Mouse (Mus musculus) bone marrow, adult 2 months (tissue): Measurements from ENCODE around the gene H2-Ke6. TPM values are rescaled to one million over a fixed set of nuclear protein-coding genes. Genes with fewer than 3 reads are reported as not detected.
A peak's percentile ranks its signal among the peaks of the same experiment; 100 is the strongest.
"Not testable (repeated sequence)": the region's sequence is repeated elsewhere in the genome, so short reads cannot be mapped to it uniquely, and the experiment has no call there.

Experiments
- H3K27ac ChIP-seq: fragments of 200-500 bp; 2 replicates; pipeline ENCODE4 v1.5.1; 2012; ENCODE audit warnings: low read depth, mild to moderate bottlenecking, control low read depth, inconsistent platforms, low read length; ENCODE audit not compliant: control insufficient read depth, poor library complexity, insufficient read depth
- H3K4me1 ChIP-seq: fragments of 200-500 bp; 2 replicates; pipeline ENCODE4 v1.6.1; 2011; ENCODE audit warnings: low read length; ENCODE audit not compliant: control insufficient read depth, insufficient read depth
- H3K4me3 ChIP-seq: fragments of 200-500 bp; replicated peaks from 2 replicates; pipeline ENCODE3; 2011; ENCODE audit warnings: mild to moderate bottlenecking, low read depth, low read length, control low read depth; ENCODE audit not compliant: control insufficient read depth
- CTCF ChIP-seq: fragments of 200-500 bp; IDR thresholded peaks from 2 replicates; pipeline ENCODE4 v1.5.1; 2011; ENCODE audit warnings: low read length, control low read depth; ENCODE audit not compliant: control insufficient read depth, insufficient read depth
- POLR2A ChIP-seq: fragments of 200-500 bp; IDR thresholded peaks from 2 replicates; pipeline ENCODE4 v1.6.1; 2011; ENCODE audit warnings: low read depth, mild to moderate bottlenecking, control low read depth, low read length, borderline replicate concordance; ENCODE audit not compliant: control insufficient read depth
- WGBS: fragments of 180-500 bp; shearing (Covaris S2); methylation state at CpG from one replicate; pipeline ENCODE4 v1.1.7; 2018; 5-methylcytosine and 5-hydroxymethylcytosine counted together
- polyA plus RNA-seq: library from polyadenylated mRNA; stranded (reverse); fragments of >200 nt; gene quantifications from 2 replicates; pipeline ENCODE4 v1.2.4, GENCODE M21; 2011; ENCODE audit warnings: low replicate concordance; ENCODE audit not compliant: missing spikeins, insufficient read depth, insufficient read length

The H2-Ke6 gene
- polyA plus RNA-seq, 1 experiment = 165 TPM

DNA sequence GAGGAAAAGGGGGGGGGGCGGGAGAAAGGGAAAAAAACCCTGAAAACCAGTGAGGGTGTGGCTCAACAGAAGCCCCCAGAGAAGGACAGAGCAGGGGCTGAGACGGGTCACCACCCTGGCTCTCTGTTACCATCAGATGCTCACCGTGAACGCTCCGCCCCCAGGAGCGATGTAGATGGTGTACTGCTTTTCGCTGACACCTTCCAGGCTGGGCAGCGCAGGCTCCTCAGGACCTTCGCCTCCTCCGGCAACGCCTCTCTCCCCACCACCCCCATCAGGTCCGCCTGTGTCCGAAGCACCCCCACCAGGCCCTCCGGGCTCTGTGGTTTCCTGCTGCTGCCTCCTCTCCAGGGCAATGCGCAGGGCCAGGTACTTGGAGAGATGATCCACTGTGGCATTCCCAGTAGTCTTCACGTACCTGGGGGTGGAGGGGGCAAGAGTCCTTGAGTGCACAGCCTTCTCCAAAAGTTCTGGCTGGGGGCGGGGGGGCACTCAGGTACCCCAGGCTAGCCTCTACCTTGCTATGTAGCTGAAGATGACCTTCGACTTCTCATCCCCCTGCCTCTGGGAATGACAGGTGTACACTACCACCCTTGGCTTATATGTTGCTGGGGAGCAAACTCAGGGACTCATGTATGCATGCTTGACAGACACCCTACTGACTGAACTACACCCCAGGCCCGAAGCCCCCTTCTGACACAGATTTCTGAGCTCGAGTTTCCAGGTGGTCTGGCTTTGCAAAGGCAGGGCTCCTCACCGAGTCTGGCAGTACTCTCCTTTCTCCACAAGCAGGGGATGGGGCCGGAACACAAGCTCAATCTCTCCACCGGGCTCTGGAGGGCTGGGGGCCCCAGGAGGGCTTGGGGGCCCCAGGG, 6.1 kb downstream of the H2-Ke6 start:
- TF ChIP-seq CTCF = no peak
- H3K4me3 ChIP-seq = no peak overlapping the region
- 91% methylated on average over 23 of the region's 23 CpGs for WGBS
- no peak overlapping the region; the same call in 1 of the 2 replicates for H3K27ac ChIP-seq
- peaks cover 5% of the 10 kb centered on the region for H3K4me1 ChIP-seq

- TF ChIP-seq CTCF (no peak), POLR2A (no peak)
- H3K27ac ChIP-seq = no peak overlapping the region
- H3K4me1 ChIP-seq = no peaks in the 10 kb centered on the region
- WGBS = 92% methylated on average over 8 of the region's 8 CpGs
- no peak overlapping the region for H3K4me3 ChIP-seq
Observed at GRCm38 (mm10) chr17:34013436-34013835, 14.4 kb downstream of the H2-Ke6 start.

GRCm38 (mm10) chr17:34010156-34010555, 17.7 kb downstream of the H2-Ke6 start:
- H3K27ac ChIP-seq = no peak overlapping the region
- 80% methylated on average over 5 of the region's 5 CpGs for WGBS
- no peaks in the 10 kb centered on the region for H3K4me1 ChIP-seq
- H3K4me3 ChIP-seq = no peak overlapping the region
- TF ChIP-seq CTCF = no peak
- no peak for TF ChIP-seq POLR2A

DNA sequence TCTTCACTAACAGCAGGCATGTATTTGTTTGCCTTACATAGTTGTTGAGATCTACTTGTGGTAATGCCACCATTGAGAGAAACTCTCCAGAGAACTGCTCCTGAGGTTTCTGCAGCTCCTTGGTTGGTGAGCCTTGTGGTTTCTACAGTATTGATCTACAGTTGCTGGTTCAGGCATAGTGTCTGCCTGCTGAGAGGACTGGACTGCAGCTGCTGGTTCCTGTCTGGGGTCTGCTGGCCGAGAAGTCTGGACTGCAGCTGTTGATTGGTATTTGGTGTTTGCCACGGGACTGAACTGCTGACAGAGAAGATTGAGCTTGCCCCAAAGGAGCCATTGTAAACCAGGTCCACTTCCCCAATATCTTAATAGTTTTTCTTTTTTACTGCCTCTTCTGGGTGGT, 21.3 kb downstream of the H2-Ke6 start:
- H3K4me3 ChIP-seq = no peak overlapping the region
- H3K27ac ChIP-seq = no peak overlapping the region
- WGBS = 51% methylated on average over 2 of the region's 2 CpGs
- H3K4me1 ChIP-seq = no peaks in the 10 kb centered on the region
- TF ChIP-seq CTCF = no peak
- no peak for TF ChIP-seq POLR2A

GRCm38 (mm10) chr17:34003426-34003825, 24.4 kb downstream of the H2-Ke6 start:
- H3K4me3 ChIP-seq = no peak overlapping the region
- no peaks in the 10 kb centered on the region; the same call in 1 of the 2 replicates for H3K4me1 ChIP-seq
- TF ChIP-seq POLR2A (no peak), CTCF (peak; percentile 70)
- 4% methylated on average over 5 of the region's 5 CpGs for WGBS
- H3K27ac ChIP-seq = no peak overlapping the region

GRCm38 (mm10) chr17:34000796-34001195, 27.1 kb downstream of the H2-Ke6 start:
- H3K27ac ChIP-seq = peak overlapping the region; percentile 54
- not testable (repeated sequence) for H3K4me3 ChIP-seq, H3K4me1 ChIP-seq
- WGBS = 18% methylated on average over 2 of the region's 2 CpGs

DNA sequence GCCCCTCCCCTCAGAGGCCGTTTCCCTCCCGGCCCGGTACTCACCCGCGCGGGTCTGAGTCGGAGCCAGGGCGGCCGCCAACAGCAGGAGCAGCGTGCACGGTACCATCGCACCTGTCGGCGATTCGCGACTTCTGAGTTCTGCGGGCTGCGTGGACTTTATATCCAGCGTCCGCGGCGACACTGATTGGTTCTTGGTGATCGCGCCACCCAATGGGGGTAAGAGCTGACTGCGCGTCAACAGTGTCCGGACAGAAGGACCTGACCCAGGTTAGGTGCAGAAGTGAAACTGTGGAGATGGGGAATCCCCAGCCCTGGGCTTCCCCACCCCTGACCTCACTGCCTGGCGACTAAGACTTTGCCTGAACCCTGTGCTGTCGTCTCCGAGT, 27.7 kb downstream of the H2-Ke6 start, which contains the start of gene H2-K1:
Gene H2-K1, minus strand, starts transcription at position 198 of the 388 bp plus-strand sequence.
- TF ChIP-seq CTCF (0 out of 2 replicates have a peak, but pooled peaks have one; percentile 1), POLR2A (peak; percentile 100)
- Histone ChIP-seq H3K4me1 (no peaks in the 10 kb centered on the region; the same call in 1 of the 2 replicates), H3K27ac (peak within 1 kb of the TSS; percentile 90), H3K4me3 (peak within 1 kb of the TSS; percentile 76)
- WGBS = under 1% methylated on average over 30 of the region's 30 CpGs

DNA sequence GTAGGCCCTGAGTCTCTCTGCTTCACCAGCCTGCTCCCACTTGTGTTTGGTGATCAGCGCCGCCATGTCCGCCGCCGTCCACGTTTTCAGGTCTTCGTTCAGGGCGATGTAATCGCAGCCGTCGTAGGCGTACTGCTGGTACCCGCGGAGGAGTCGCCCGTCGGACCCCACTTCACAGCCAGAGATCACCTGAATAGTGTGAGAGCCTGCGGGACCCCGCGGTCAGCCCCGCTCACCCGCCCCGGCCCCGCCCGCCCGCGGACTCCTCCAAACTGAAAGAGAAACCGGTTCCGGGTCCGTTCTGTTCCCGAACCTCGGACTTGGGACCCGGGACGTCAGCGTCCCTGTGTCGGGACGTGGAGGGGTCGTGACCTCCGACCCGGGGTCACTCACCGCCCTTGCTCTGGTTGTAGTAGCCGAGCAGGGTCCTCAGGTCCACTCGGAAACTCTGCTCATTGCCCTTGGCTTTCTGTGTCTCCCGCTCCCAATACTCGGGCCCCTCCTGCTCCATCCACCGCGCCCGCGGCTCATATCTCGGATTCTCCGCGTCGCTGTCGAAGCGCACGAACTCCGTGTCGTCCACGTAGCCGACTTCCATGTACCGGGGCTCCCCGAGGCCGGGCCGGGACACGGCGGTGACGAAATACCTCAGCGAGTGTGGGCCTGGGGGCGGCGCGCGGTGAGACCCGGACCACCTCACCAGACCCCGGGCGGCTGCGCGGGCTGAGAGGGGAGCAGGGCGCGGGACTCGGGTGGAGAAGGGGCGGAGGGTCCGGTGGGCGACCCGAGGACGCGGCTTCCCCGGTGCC, 28.3 kb downstream of the H2-Ke6 start:
- H3K27ac ChIP-seq = peak overlapping the region; percentile 90
- TF ChIP-seq CTCF (no peak), POLR2A (no peak)
- under 1% methylated on average over 87 of the region's 87 CpGs for WGBS
- peak overlapping the region; percentile 76 for H3K4me3 ChIP-seq
- no peaks in the 10 kb centered on the region; the same call in 1 of the 2 replicates for H3K4me1 ChIP-seq

DNA sequence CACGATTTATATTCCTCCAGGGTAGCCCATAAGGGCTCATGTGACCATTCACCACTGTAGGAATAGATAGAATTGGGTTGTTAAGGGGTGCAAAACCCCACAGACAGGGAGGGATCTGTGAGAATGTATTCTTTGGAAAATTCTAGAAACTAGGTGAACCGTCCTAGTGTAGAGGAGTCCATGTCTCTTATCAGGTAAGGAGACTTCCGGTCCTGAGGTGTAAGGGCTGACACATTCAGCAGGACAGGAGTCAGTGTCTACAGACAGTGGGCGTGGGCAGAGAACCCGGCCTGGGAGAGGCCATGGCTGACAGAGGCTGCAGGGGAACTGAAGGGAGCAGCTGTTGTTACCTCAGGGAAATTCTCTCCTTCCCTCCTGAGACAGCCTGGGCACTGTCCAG, 29.2 kb downstream of the H2-Ke6 start:
- H3K4me3 ChIP-seq = peak overlapping the region; percentile 75
- WGBS = 7% methylated on average over 5 of the region's 5 CpGs
- H3K27ac ChIP-seq, H3K4me1 ChIP-seq: not testable (repeated sequence)

DNA sequence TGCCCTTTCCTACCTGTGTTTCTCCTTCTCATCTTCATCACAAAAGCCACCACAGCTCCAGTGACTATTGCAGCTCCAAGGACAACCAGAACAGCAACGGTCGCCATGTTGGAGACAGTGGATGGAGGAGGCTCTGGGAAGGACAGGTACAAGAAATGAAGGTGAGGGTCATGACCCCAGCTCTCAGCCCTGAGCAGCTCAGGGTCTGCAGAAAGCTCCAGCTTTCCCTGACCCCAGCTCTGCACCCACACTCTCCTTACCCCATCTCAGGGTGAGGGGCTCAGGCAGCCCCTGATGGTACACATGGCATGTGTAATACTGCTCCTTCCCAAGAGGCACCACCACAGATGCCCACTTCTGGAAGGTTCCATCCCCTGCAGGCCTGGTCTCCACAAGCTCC, 30.8 kb downstream of the H2-Ke6 start:
- H3K4me1 ChIP-seq, H3K4me3 ChIP-seq, H3K27ac ChIP-seq: not testable (repeated sequence)
- WGBS = 80% methylated on average over 2 of the region's 2 CpGs
